Mouse (Mus musculus): ENCODE data around the gene Itga9. TPM values are rescaled to one million over a fixed set of nuclear protein-coding genes. Genes with fewer than 3 reads are reported as not detected.

Itga9 gene
- polyA plus RNA-seq, 1 experiment from 2014 or later, result 6.3 TPM

- Histone ChIP-seq H3K9ac (ENCODE audit: low read length) (no peak overlapping the region), H3K36me3 (ENCODE audit: control insufficient read depth, insufficient read depth, low read length) (no peaks in the 10 kb centered on the region), H3K4me3 (ENCODE audit: low read depth, low read length) (no peak overlapping the region), H3K27me3 (ENCODE audit: control insufficient read depth, insufficient read depth, low read length) (no peaks in the 10 kb centered on the region), H3K4me2 (ENCODE audit: low read depth, low read length, severe bottlenecking) (no peak overlapping the region), H3K27ac (ENCODE audit: low read depth, low read length) (no peak overlapping the region), H3K4me1 (replicated peaks; ENCODE audit: control insufficient read depth, insufficient read depth, low read length) (no peaks in the 10 kb centered on the region), H3K9me3 (ENCODE audit: control insufficient read depth, low read length) (no peaks in the 10 kb centered on the region)
- 67% methylated on average over 11 of the region's 11 CpGs for WGBS
- ATAC-seq (replicated peaks; ENCODE audit: low FRiP score) (no peak), DNase-seq (ENCODE audit: low spot score) (no peak)
These were observed 224.6 kb downstream of the Itga9 start for GRCm38 (mm10) chr9:118831080-118831479.

- DNase-seq (ENCODE audit: low spot score) (no peak), ATAC-seq (replicated peaks; ENCODE audit: low FRiP score) (no peak)
- Histone ChIP-seq H3K4me3 (ENCODE audit: low read depth, low read length) (no peak overlapping the region), H3K27ac (ENCODE audit: low read depth, low read length) (no peak overlapping the region), H3K27me3 (ENCODE audit: control insufficient read depth, insufficient read depth, low read length) (no peaks in the 10 kb centered on the region), H3K36me3 (ENCODE audit: control insufficient read depth, insufficient read depth, low read length) (no peaks in the 10 kb centered on the region), H3K4me2 (ENCODE audit: low read depth, low read length, severe bottlenecking) (no peak overlapping the region), H3K9ac (ENCODE audit: low read length) (no peak overlapping the region), H3K4me1 (replicated peaks; ENCODE audit: control insufficient read depth, insufficient read depth, low read length) (no peaks in the 10 kb centered on the region), H3K9me3 (ENCODE audit: control insufficient read depth, low read length) (no peaks in the 10 kb centered on the region)
- whole genome bisulfite sequencing, result 81% methylated on average over 3 of the region's 3 CpGs
These were observed 226.0 kb downstream of the Itga9 start for GRCm38 (mm10) chr9:118832533-118832932.

- no peak overlapping the region for H3K4me2 ChIP-seq (ENCODE audit: low read depth, low read length, severe bottlenecking)
- H3K36me3 ChIP-seq (ENCODE audit: control insufficient read depth, insufficient read depth, low read length), result no peaks in the 10 kb centered on the region
- H3K9me3 ChIP-seq (ENCODE audit: control insufficient read depth, low read length), result no peaks in the 10 kb centered on the region
- H3K27me3 ChIP-seq (ENCODE audit: control insufficient read depth, insufficient read depth, low read length), result no peaks in the 10 kb centered on the region
- H3K4me1 ChIP-seq (replicated peaks; ENCODE audit: control insufficient read depth, insufficient read depth, low read length), result no peaks in the 10 kb centered on the region
- WGBS, result 76% methylated on average over 8 of the region's 8 CpGs
- H3K27ac ChIP-seq (ENCODE audit: low read depth, low read length), result no peak overlapping the region
- DNase-seq (ENCODE audit: low spot score) (no peak), ATAC-seq (replicated peaks; ENCODE audit: low FRiP score) (no peak)
- H3K9ac ChIP-seq (ENCODE audit: low read length), result no peak overlapping the region
- no peak overlapping the region for H3K4me3 ChIP-seq (ENCODE audit: low read depth, low read length)
These were observed 226.9 kb downstream of the Itga9 start for GRCm38 (mm10) chr9:118833413-118833812.

GRCm38 (mm10) chr9:118838910-118839667 is 232.6 kb downstream of the Itga9 start:
- H3K9ac ChIP-seq (ENCODE audit: low read length), result no peak overlapping the region
- ATAC-seq (replicated peaks; ENCODE audit: low FRiP score) (no peak), DNase-seq (ENCODE audit: low spot score) (no peak)
- no peaks in the 10 kb centered on the region for H3K9me3 ChIP-seq (ENCODE audit: control insufficient read depth, low read length)
- H3K4me2 ChIP-seq (ENCODE audit: low read depth, low read length, severe bottlenecking), result no peak overlapping the region
- H3K36me3 ChIP-seq (ENCODE audit: control insufficient read depth, insufficient read depth, low read length), result no peaks in the 10 kb centered on the region
- H3K27ac ChIP-seq (ENCODE audit: low read depth, low read length), result no peak overlapping the region
- H3K4me3 ChIP-seq (ENCODE audit: low read depth, low read length), result no peak overlapping the region
- no peaks in the 10 kb centered on the region for H3K4me1 ChIP-seq (replicated peaks; ENCODE audit: control insufficient read depth, insufficient read depth, low read length)
- H3K27me3 ChIP-seq (ENCODE audit: control insufficient read depth, insufficient read depth, low read length), result no peaks in the 10 kb centered on the region
- WGBS, result 90% methylated on average over 7 of the region's 7 CpGs

- 85% methylated on average over 6 of the region's 6 CpGs for WGBS
- Histone ChIP-seq H3K9ac (ENCODE audit: low read length) (no peak overlapping the region), H3K9me3 (ENCODE audit: control insufficient read depth, low read length) (no peaks in the 10 kb centered on the region), H3K27ac (ENCODE audit: low read depth, low read length) (no peak overlapping the region), H3K27me3 (ENCODE audit: control insufficient read depth, insufficient read depth, low read length) (no peaks in the 10 kb centered on the region), H3K36me3 (ENCODE audit: control insufficient read depth, insufficient read depth, low read length) (no peaks in the 10 kb centered on the region), H3K4me2 (ENCODE audit: low read depth, low read length, severe bottlenecking) (no peak overlapping the region), H3K4me3 (ENCODE audit: low read depth, low read length) (no peak overlapping the region), H3K4me1 (replicated peaks; ENCODE audit: control insufficient read depth, insufficient read depth, low read length) (no peaks in the 10 kb centered on the region)
- ATAC-seq (replicated peaks; ENCODE audit: low FRiP score) (no peak), DNase-seq (ENCODE audit: low spot score) (no peak)
These were observed 234.8 kb downstream of the Itga9 start for GRCm38 (mm10) chr9:118841247-118841646.

- H3K27me3 ChIP-seq (ENCODE audit: control insufficient read depth, insufficient read depth, low read length), result no peaks in the 10 kb centered on the region
- H3K4me2 ChIP-seq (ENCODE audit: low read depth, low read length, severe bottlenecking), result no peak overlapping the region
- no peak for ATAC-seq (replicated peaks; ENCODE audit: low FRiP score)
- H3K27ac ChIP-seq (ENCODE audit: low read depth, low read length), result no peak overlapping the region
- no peak for DNase-seq (ENCODE audit: low spot score)
- no peak overlapping the region for H3K9ac ChIP-seq (ENCODE audit: low read length)
- H3K36me3 ChIP-seq (ENCODE audit: control insufficient read depth, insufficient read depth, low read length), result no peaks in the 10 kb centered on the region
- 78% methylated on average over 7 of the region's 7 CpGs for whole genome bisulfite sequencing
- no peaks in the 10 kb centered on the region for H3K4me1 ChIP-seq (replicated peaks; ENCODE audit: control insufficient read depth, insufficient read depth, low read length)
- no peaks in the 10 kb centered on the region for H3K9me3 ChIP-seq (ENCODE audit: control insufficient read depth, low read length)
- H3K4me3 ChIP-seq (ENCODE audit: low read depth, low read length), result no peak overlapping the region
These were observed 235.5 kb downstream of the Itga9 start for GRCm38 (mm10) chr9:118841907-118842432.

GRCm38 (mm10) chr9:118843711-118844110 is 237.2 kb downstream of the Itga9 start:
- WGBS, result 84% methylated on average over 5 of the region's 5 CpGs
- Histone ChIP-seq H3K27me3 (ENCODE audit: control insufficient read depth, insufficient read depth, low read length) (no peaks in the 10 kb centered on the region), H3K4me2 (ENCODE audit: low read depth, low read length, severe bottlenecking) (no peak overlapping the region), H3K36me3 (ENCODE audit: control insufficient read depth, insufficient read depth, low read length) (no peaks in the 10 kb centered on the region), H3K9me3 (ENCODE audit: control insufficient read depth, low read length) (no peaks in the 10 kb centered on the region), H3K9ac (ENCODE audit: low read length) (no peak overlapping the region), H3K27ac (ENCODE audit: low read depth, low read length) (no peak overlapping the region), H3K4me3 (ENCODE audit: low read depth, low read length) (no peak overlapping the region), H3K4me1 (replicated peaks; ENCODE audit: control insufficient read depth, insufficient read depth, low read length) (no peaks in the 10 kb centered on the region)
- ATAC-seq (replicated peaks; ENCODE audit: low FRiP score) (no peak), DNase-seq (ENCODE audit: low spot score) (no peak)

- Histone ChIP-seq H3K4me1 (replicated peaks; ENCODE audit: control insufficient read depth, insufficient read depth, low read length) (no peaks in the 10 kb centered on the region), H3K9me3 (ENCODE audit: control insufficient read depth, low read length) (no peaks in the 10 kb centered on the region), H3K27ac (ENCODE audit: low read depth, low read length) (no peak overlapping the region), H3K9ac (ENCODE audit: low read length) (no peak overlapping the region), H3K27me3 (ENCODE audit: control insufficient read depth, insufficient read depth, low read length) (no peaks in the 10 kb centered on the region), H3K36me3 (ENCODE audit: control insufficient read depth, insufficient read depth, low read length) (no peaks in the 10 kb centered on the region), H3K4me2 (ENCODE audit: low read depth, low read length, severe bottlenecking) (no peak overlapping the region), H3K4me3 (ENCODE audit: low read depth, low read length) (no peak overlapping the region)
- ATAC-seq (replicated peaks; ENCODE audit: low FRiP score) (no peak), DNase-seq (ENCODE audit: low spot score) (no peak)
- 75% methylated on average over 5 of the region's 5 CpGs for WGBS
These were observed 238.5 kb downstream of the Itga9 start for GRCm38 (mm10) chr9:118845003-118845402.

- Histone ChIP-seq H3K9me3 (ENCODE audit: control insufficient read depth, low read length) (no peaks in the 10 kb centered on the region), H3K4me3 (ENCODE audit: low read depth, low read length) (no peak overlapping the region), H3K9ac (ENCODE audit: low read length) (no peak overlapping the region), H3K4me2 (ENCODE audit: low read depth, low read length, severe bottlenecking) (no peak overlapping the region), H3K27ac (ENCODE audit: low read depth, low read length) (no peak overlapping the region), H3K27me3 (ENCODE audit: control insufficient read depth, insufficient read depth, low read length) (no peaks in the 10 kb centered on the region), H3K36me3 (ENCODE audit: control insufficient read depth, insufficient read depth, low read length) (no peaks in the 10 kb centered on the region), H3K4me1 (replicated peaks; ENCODE audit: control insufficient read depth, insufficient read depth, low read length) (no peaks in the 10 kb centered on the region)
- WGBS, result 84% methylated on average over 3 of the region's 3 CpGs
- ATAC-seq (replicated peaks; ENCODE audit: low FRiP score) (no peak), DNase-seq (ENCODE audit: low spot score) (no peak)
These were observed 240.3 kb downstream of the Itga9 start for GRCm38 (mm10) chr9:118846766-118847165.

Data from forebrain, embryonic 11.5 days (tissue).